Mouse (Mus musculus): ENCODE data around the gene Inava. TPM values are rescaled to one million over a fixed set of nuclear protein-coding genes. Genes with fewer than 3 reads are reported as not detected.

Inava gene
- total RNA-seq, 2 experiments from 2014 or later = 4.8 to 5.9 TPM

DNA sequence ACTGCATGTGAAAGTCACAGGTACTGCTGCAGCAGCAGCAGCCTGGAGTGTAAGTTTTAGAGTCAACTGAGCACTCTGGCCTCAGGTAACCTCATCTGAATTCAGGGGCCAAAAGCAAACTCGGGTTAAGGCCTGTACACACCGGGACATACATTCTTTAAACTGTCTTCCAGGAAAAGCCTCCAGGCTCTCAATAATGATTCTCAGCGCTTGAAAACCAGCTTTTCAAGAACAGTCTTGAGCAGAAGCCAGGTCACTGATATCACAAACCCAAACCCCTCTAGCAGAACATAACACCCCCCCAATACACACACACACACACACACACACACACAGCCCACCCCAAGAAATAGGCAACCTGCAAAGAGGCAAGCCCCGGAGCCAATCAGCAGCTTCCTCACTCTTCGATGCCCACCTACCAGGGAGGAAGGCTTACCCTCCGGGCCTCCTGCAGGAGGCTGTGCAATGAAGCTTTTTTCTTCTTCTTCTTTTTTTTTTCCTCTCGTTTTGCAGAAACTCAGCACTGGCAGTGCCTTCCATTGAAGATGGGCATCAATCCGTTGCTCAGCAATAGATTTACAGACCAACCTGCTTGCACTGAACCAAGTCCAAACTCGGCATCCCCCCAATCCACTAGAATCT, 1.7 kb downstream of the Inava start:
- no peak for DNase-seq
- intact Hi-C loops (cut with DNase I) = no loop called here

DNA sequence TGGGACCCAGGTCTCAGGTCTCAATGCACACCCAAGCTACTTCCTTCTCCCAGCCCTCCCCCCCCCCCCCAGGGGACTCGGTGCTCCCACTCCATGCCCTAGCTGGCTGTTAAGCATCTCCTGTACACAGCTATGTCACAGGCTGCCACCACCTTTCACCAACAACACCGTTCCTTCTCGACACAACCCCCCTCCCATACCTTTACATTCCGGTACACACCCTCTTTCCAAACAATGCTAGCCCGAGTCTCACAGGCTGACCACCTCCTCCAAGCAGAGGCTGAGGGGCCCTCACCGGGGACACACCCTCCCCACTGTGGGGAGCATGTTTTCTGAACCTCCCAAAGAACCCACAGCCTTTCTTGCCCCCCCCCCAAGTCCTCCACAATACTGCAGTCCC, 2.5 kb downstream of the Inava start:
- DNase-seq = no peak

DNA sequence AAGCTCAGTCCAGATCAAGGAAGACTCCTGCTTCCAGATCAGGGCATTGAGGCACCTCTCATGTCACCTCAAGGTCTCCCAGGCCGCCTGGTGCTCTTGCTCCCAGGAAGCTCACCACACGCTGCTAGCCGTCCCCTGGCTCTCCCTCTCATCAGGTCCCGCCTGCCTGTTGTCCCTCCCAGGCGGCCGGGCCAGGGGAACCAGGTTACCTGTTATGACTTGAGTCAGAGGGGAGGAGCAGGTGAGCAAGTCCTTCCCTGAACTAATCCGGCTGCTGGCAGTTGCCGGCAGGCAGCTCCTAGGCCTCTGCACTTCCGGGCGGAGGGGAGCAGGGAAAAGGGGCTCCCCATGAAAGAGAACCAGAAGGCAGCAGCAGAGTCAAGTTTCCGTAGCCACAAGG, 3.9 kb downstream of the Inava start:
- intact Hi-C loops (cut with DNase I) = no loop called here
- no peak for DNase-seq

More for the DNA sequence above, 2.5 kb downstream of the Inava start:
- intact Hi-C loops (cut with DNase I) = no loop called here

DNA sequence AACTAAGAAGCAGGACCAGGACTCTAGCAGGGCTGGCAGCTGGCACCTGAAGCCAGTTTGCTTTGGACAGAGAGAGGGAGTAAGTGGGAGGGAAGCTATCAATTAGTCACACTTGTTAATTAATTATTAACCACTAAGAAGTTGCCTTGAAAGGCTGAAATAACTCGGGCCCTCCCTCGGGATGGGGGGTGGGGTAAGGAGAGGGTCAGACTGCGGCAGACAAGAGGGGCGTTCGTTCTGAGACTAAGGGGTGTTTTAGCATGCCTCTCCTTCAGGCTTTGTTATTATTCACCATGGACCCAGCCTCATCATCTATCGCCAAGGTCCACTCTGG, 5.1 kb downstream of the Inava start:
- intact Hi-C loops (cut with DNase I) = no loop called here
- DNase-seq = peak; percentile 30

DNA sequence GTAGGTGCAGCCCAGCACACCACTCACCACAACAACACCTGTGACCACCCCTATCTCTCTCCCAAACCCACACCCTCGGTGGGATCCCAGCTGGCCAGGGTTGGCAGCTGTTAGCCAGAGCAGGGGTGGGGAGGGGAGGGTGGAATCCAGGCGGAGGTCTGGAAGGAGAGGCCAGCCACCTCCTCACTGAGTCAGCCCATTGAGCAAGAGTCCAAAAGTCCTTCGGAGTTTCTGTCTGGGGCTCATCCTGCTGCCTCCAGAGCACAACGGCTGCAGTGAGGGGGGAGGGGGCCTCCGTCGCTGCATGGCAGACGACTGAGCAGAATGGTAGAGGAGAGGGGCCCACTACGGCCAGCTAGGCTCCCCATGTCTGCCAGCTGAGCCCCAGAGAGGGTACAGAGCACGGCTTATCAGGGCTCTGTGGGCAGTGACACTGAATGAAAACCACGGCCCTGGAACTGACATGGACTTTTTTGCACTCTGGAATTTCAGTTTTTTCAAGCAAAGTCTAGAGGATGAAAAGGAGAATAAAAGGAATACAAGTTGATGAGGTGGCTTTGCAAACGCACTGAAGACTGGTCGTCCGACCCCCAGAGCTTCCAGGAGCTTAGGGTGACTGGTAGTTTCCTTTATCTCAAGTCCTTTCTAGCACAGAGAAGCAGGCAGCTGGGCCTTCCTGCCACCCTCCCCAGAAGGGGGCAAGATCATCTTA, 5.6 kb downstream of the Inava start:
- peak; percentile 36 for DNase-seq
- intact Hi-C loops (cut with DNase I) = no loop called here

DNA sequence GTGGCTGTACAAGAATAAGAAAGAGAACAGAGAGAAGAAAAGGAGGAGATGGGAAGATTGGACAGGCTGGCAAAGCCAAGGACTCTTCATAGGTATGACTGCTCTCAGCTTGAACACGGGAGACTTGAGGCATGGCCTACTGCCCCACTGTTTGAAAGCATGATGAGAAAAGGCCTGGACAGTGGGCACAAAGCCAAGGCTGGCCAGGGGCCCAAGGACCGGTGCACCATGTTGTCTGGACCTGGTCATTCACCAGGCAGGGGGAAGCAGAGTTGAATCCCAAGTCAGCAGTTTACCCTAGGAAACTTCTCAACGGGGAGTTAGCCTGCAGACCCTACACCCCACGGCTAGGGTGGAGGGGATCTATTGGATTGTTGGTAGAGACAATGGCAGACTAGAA, 6.2 kb downstream of the Inava start:
- peak; percentile 57 for DNase-seq
- intact Hi-C loops (cut with DNase I) = no loop called here

DNA sequence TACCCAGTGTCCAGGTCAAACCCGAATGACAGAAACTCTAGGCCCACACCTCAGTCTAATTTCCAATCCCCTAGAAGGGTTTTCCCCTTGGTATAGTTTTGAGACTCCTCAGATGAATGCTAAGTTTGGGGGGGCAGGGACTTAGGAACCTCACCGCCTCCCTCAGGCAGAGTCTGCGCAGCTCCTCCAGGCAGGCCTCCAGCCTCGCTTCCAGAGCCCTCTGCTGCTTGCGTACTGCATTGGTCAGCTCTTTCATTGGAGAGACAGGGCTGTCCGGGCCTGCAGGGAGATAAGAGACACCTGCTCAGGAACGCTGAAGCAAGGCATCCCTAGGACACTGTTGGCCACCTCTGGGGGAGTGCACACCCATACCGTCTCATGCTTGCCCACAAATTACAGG, 7.4 kb downstream of the Inava start:
- intact Hi-C loops (cut with DNase I) = no loop called here
- no peak for DNase-seq

DNA sequence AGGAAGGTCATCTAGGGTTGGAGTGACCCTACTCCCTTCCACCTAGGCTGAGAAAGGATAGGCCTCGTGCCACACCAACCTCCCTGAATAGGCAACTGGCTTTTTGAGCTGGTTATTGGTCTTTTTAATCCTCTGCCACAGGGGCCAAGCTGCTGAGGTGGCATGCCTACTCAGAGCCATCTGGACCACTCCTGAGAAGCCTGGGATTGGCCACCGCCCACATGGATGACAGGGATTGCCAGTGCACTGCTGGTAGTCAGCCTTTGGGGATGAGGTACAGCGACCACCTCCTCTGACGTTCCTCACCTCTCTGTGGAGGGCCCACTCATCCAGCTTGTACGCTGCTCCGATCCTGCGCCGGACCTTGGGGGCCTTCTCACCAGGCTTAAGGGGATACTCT, 8.2 kb downstream of the Inava start:
- intact Hi-C loops (cut with DNase I) = no loop called here
- DNase-seq = peak; percentile 43

DNA sequence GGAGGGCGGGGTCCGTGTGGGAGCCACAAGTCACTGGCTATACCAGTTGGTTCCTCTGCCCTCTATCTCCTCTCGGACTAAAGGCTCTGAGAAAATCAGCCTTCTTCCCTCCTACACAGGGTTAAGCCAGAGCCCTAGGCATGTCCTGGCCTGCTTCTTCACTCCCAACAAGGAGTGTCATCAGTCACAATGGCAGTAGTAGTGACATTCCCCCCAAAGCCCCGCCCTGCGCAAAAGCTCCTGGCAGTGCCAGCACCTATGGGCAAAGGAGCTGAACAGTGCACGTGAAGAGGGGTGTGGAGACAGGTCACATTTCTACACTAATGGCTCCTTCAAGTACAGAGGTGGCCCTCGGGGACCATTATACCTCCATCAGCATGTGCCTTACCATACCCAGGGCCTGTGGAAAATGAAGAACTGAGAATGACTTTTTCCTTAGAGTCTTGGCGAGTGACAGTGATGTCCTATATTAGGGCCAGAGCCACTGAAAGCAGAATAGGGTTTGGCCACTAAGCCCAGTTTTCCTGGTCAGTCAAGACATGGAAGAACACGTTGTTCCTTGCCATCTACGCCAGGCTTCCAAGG, 10.2 kb downstream of the Inava start:
- no peak for DNase-seq
- intact Hi-C loops (cut with DNase I) = no loop called here

DNA sequence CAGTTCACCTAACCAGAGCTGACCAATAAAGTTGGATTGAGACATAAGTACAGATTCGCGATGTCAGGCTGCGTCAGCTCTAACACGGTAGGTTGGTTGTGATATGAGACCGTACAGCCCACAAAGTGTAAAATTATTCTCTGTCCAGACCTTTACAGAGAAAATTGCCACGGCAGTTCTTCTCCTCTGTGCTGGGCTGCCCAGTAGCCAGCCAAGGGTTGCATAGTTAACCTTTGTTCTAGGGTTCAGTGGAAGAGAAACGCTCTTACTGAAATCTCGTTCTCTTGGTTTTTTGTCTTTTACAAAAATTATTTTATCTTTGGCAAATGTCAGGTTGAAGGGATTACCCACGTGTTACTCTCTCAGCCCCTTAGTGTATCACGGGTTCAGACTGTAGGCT, 11.7 kb downstream of the Inava start:
- DNase-seq = no peak
- intact Hi-C loops (cut with DNase I) = no loop called here

DNA sequence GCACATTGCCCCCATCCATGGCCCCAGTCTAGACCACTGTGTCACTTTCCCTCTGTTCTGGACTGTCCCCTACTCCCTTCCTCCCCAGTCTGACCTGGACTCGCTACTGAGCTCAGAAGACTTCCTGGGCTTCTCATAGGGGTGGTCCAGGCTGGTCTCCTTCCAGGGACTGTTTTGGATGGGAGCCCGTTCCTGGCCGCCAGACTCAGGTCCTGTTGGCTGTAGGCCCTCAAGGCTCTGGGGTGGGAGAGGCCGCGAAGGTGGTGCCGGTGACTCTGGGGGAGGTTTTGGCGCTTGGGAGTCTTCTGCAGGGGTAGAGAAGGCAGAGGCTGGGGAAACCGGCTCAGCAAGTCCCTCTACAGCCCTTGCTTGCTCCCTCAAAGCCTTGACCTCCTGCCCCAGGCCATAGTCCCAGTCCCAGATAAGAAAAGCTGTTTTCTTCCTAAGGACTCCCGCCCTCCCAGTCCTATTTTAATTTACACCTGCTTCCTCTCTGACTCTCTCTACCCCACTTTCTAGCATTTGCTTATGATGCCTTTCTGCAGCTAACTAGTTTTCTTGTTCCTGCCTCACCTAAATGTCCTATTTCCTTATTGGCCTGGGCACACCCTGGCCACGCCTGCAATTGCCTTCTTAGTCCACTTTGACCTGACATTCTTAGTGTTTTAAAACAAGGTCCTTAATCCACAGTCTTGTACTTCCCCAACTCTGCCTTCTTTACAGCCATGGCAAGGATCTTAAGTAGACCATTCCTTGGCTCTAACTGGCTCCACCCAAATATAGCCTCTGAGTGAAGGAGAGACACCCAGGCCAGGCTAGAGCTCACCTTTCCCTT, 13.8 kb downstream of the Inava start:
- intact Hi-C loops (cut with DNase I) = no loop called here
- no peak for DNase-seq

DNA sequence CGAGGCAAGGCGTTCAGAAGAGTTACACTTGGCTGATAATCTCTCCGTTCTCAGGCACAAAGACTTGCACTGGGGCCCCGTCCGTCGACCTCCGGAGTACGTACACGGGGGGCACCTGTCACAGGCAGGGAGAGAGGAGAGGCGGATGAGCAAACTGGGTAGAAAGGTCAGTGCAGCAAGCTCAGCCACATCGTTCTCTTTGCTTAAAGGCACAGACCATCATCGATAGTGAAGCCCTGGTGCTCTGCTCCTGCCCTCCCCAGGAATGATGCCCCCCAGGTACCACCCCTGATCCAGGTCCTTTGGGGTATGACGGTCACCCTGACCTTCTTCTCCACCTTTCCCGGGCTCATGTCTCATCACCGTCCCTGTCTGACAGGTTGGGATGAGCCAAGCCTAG, 19.8 kb downstream of the Inava start:
- intact Hi-C loops (cut with DNase I) = no loop called here
- no peak for DNase-seq

DNA sequence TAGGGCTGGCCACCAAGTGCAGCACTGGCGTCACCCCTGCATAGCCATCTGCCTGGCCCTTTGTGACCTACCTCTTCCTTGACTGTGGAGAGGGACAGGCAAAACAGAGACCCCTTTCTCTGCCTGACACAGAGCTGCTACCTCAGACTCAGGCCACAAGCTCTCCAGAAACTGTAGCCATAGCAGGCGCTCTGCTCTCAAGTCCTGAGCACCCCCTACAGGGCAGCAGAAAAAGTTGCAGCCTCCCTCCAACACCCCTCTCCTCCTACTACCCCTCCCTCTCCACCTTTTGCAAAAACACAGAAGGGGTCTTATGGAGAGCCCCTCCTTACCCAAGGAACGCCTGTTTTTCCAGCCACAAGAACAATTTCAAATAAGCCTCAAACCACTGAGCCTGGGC, 21.3 kb downstream of the Inava start, which contains the start of gene Mroh3:
Gene Mroh3 (minus strand): TSS at position 26 of the 400 bp plus-strand sequence.
- intact Hi-C loops (cut with DNase I) = no loop called here
- DNase-seq = peak; percentile 38

DNA sequence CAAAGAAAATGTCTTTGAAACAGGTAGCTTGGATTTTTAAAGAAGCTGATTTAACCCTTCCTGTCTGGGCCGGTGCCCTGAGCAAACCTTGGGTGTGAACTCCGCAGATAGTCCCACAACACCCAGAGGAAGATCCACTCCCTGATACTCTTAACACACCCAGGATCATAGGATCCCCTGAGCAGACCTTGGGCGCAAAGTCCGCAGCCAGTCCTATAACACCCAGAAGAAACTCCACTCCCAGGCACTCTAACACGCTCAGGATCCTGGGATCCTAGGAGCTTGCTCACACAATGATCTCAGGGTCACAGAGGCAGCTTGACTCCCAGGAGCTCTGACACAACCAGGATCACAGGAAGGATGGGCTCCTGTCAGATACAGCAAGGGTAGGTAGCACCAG, 44.0 kb downstream of the Inava start:
- no peak for DNase-seq
- intact Hi-C loops (cut with DNase I) = no loop called here

DNA sequence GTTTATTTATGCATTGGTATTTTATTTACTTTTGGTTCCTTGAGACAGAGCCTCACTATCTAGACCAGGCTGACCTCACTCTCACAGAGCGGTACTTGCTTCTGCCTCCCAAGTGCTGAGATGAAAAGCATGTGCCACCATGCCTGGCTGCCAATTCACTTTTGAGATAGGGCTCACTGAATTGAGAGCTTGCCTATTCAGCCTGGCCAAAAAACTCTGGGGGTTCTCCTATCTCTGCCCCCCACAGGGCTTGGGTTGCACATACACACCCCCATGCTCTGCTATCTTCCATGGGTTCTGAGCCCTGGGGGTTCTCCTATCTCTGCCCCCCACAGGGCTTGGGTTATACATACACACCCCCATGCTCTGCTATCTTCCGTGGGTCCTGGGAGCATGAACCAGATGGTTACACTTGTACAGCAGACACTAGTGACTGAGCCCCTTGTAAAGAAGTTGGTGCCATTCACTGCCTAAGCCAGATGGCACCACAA, 54.5 kb downstream of the Inava start:
- intact Hi-C loops (cut with DNase I) = loop anchor here (10.0 kb wide), 1 partner anchor 85 kb away; the partner anchor contains the start of gene Gpr25
- no peak for DNase-seq

DNA sequence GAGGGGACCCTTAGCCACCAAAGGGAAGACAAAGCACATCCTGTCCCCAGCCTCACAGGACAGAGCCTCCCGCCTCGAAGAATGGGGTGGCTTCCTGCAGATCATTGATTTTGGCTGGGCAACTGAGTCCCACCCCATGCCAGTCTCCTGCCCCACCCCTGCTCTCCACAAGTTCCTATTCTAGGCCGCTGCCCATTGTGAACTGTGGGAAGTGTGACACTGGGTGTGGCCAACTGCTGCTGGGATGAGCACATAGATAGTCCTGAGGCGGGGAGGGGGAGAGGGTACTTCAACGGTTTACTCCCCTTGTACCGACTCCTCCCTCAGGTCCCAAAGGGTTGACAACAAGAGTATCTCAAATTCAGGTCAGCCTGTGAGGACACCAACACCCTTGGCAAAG, 55.3 kb downstream of the Inava start:
- no peak for DNase-seq
- intact Hi-C loops (cut with DNase I) = loop anchor here (10.0 kb wide), 1 partner anchor 86 kb away; the partner anchor contains the start of gene Gpr25

DNA sequence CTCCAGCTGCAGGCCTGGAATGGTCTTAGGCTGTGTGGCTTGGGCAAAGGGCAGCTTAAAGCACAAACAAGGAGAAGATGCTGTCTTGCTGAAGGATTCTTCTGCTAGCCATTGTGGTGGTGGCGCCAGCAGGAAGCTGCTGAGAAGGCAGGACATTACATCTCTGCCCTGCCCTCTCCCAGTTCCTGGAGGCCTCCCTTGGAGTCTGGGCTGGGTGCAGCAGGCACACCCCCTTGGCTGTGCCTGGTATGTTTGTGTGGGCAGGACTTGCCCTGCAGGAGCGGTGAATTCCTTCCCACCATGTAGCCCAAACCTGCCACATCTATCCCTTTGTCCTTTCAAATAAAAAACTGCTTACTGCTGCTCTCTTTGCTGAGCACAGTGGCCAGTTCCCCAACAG, 57.0 kb downstream of the Inava start:
- no peak for DNase-seq
- intact Hi-C loops (cut with DNase I) = loop anchor here (10.0 kb wide), 1 partner anchor 88 kb away; the partner anchor contains the start of gene Gpr25

DNA sequence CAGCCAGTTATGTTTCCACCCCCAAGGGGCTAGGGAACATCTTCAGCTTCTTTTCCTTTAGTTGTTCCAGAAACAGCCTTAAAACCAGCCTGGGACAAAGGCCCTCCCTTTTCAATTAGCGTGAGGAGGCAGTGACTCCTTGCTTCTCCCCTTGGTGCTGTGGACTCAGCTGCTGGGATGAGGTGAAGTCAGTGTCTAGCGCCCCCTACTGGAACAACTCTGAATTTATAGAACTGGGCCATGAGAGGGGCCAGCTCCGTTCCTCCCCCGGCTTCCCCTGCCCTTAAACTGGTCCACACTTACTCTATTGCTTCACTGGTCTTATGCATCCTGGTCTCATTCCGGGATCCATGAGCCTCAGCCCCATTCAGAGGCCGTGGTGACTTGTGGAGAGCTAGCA, 58.9 kb downstream of the Inava start:
- intact Hi-C loops (cut with DNase I) = loop anchor here (10.0 kb wide), 1 partner anchor 90 kb away; the partner anchor contains the start of gene Gpr25

DNA sequence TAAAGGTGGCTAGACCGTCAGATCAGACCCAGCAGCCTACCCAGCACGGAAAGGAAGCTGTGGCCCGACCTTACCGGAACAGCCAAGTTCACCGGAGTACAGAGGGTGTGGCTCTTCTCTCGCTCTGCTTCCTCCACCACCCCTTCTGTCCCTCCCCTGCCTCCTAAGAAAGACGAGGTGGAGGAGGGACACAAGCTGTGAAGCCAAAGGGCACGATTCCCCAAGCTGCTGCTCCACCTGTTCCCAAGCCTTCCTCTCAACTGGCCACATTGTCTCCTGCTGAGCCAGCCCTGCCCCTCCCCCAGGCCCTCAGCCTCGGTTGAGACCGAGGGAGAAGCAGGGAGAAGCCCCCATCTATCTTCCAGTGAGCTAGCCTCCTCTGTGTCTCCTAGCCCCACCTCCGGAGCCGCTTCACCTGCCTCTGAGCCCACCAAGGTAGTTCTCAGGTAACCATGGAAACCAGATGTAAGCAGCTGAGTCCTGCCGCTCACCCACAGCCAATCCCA, 59.9 kb downstream of the Inava start:
- intact Hi-C loops (cut with DNase I) = loop anchor here (5.0 to 10.0 kb wide), 2 partner anchors 91 to 283 kb away; partner anchors contain the start of gene Gpr25
- peak; percentile 36 for DNase-seq

More for the DNA sequence above, 58.9 kb downstream of the Inava start:
- DNase-seq = peak; percentile 53

DNA sequence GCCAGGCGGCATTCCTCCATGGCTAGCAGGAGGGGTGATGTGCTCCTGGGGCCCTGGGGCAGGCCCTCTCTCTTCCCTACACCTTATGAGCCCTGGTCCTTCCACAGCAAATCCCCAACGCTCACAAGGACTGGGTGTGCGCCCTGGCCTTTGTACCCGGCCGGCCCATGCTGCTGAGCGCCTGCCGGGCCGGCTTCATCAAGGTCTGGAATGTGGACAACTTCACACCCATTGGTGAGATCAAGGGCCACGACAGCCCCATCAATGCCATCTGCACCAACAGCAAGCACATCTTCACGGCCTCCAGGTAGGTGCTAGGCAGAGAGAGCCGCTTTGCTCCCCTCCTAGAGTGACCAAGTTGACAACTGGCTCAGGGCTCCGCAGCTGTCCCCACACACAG, 61.4 kb downstream of the Inava start:
- intact Hi-C loops (cut with DNase I) = loop anchor here (5.0 to 10.0 kb wide), 2 partner anchors 92 to 285 kb away; partner anchors contain the start of gene Gpr25
- no peak for DNase-seq

Measured in left cerebral cortex, postnatal 4 days (tissue).